In the genomic region with DNA sequence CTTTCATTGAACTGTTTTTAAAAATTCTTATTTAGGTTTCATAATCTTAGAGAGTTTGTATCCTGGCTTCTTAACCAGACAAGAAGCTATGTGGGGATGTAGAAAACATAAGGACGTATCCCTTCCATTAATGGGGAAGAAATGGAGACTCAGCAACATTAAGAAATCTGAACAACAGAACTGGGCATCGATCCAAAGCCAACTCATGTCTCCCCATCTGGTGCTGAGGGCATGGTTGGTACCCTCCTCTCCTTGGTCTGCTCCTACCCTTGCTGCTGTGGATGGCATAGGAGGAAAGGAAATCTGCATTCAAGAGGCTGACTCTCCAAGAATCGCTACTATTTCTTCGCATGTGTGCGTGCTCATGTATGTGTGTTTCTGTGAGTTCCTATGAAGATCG, we compare ENCODE assay signal across 20 mouse cellular contexts. TPM values are rescaled to one million over a fixed set of nuclear protein-coding genes. Genes with fewer than 3 reads are reported as not detected.
"Had no signal": no experiment of that assay in that cellular context is flagged by ENCODE, and none has a peak within 500 bp of the region (broad histone marks: within the 10 kb centered on the region; RNA-seq: fewer than 3 reads in every experiment).

No protein-coding gene starts in this region.

- H3K4me2 ChIP-seq: limb, embryonic 15.5 days; liver, embryonic 12.5 days; lung, embryonic 15.5 days; neural tube, embryonic 15.5 days had no signal

- H3K27me3 ChIP-seq: limb, embryonic 15.5 days; liver, embryonic 12.5 days; lung, embryonic 15.5 days; neural tube, embryonic 15.5 days had no signal

- ATAC-seq: liver, embryonic 12.5 days had no signal

- H3K4me1 ChIP-seq: limb, embryonic 15.5 days; liver, embryonic 12.5 days; neural tube, embryonic 15.5 days had no signal

- H3K9ac ChIP-seq: limb, embryonic 15.5 days; liver, embryonic 12.5 days; lung, embryonic 15.5 days; neural tube, embryonic 15.5 days had no signal

- H3K36me3 ChIP-seq: limb, embryonic 15.5 days; liver, embryonic 12.5 days; lung, embryonic 15.5 days; neural tube, embryonic 15.5 days had no signal

- H3K9me3 ChIP-seq: limb, embryonic 15.5 days; liver, embryonic 12.5 days; lung, embryonic 15.5 days; neural tube, embryonic 15.5 days had no signal

- H3K27ac ChIP-seq: kidney, postnatal 0 days; limb, embryonic 15.5 days; liver, embryonic 12.5 days; lung, embryonic 15.5 days; neural tube, embryonic 15.5 days; stomach, postnatal 0 days had no signal

- H3K4me3 ChIP-seq: limb, embryonic 15.5 days; liver, embryonic 12.5 days; lung, embryonic 15.5 days; myocyte; neural tube, embryonic 15.5 days had no signal

- DNase-seq: kidney, postnatal 36 days; midbrain, embryonic 14.5 days; right cerebral cortex, adult 18-20 months; right cerebral cortex, postnatal 25 days; thymus, postnatal 4 days had no signal

RNA-seq across cellular contexts. Expression of gene Gm11214, which starts 20.5 kb away (rescaled TPM):
- total RNA-seq: layer of hippocampus, adult 18-20 months; layer of hippocampus, postnatal 10 days; left cerebral cortex, adult 18-20 months; left cerebral cortex, postnatal 14 days; megakaryocyte-erythroid progenitor cell, adult 5-6 weeks had no signal
- polyA plus RNA-seq: kidney, postnatal 0 days; limb, embryonic 11.5 days; limb, embryonic 15.5 days; liver, embryonic 12.5 days; liver, embryonic 16.5 days; lung, embryonic 15.5 days; midbrain, embryonic 14.5 days; myocyte; neural tube, embryonic 11.5 days; neural tube, embryonic 15.5 days; stomach, postnatal 0 days had no signal
